Mouse (Mus musculus) heart, embryonic 16.5 days (tissue): ENCODE results near the gene Dda1. TPM values are rescaled to one million over a fixed set of nuclear protein-coding genes. Genes with fewer than 3 reads are reported as not detected.

Experiments
- ATAC-seq: fragments of 200-750 bp; cut with Nextera tagmentation; replicated peaks from 2 replicates; pipeline ENCODE4 v1.8.0; 2017; ENCODE audit warnings: moderate number of reproducible peaks; ENCODE audit not compliant: insufficient read depth, low FRiP score; ENCODE audit errors: extremely low read depth
- H3K27ac ChIP-seq: fragments of 300-500 bp; sonication (generic); 2 replicates; pipeline ENCODE4 v1.5.1; 2014; ENCODE audit warnings: mild to moderate bottlenecking, low read length, control low read depth, moderate library complexity
- H3K27me3 ChIP-seq: fragments of 300-500 bp; sonication (generic); 2 replicates; pipeline ENCODE4 v1.6.1; 2014; ENCODE audit warnings: low read length, mixed read lengths; ENCODE audit not compliant: control insufficient read depth, insufficient read depth
- H3K36me3 ChIP-seq: fragments of 300-500 bp; sonication (generic); 2 replicates; pipeline ENCODE4 v1.6.1; 2014; ENCODE audit not compliant: control insufficient read depth, insufficient read depth
- H3K4me1 ChIP-seq: fragments of 300-500 bp; sonication (generic); 2 replicates; pipeline ENCODE4 v1.6.1; 2014; ENCODE audit warnings: low read length, mixed read lengths; ENCODE audit not compliant: control insufficient read depth, insufficient read depth
- H3K4me2 ChIP-seq: fragments of 300-500 bp; sonication (generic); 2 replicates; pipeline ENCODE4 v1.6.1; 2014; ENCODE audit warnings: low read depth, mild to moderate bottlenecking, control low read depth, low read length
- H3K4me3 ChIP-seq: fragments of 300-500 bp; sonication (generic); 2 replicates; pipeline ENCODE4 v1.5.1; 2014; ENCODE audit warnings: mild to moderate bottlenecking, control low read depth, low read length
- H3K9ac ChIP-seq: fragments of 300-500 bp; sonication (generic); 2 replicates; pipeline ENCODE4 v1.6.1; 2014; ENCODE audit warnings: low read length, control low read depth
- H3K9me3 ChIP-seq: fragments of 300-500 bp; sonication (generic); replicated peaks from 2 replicates; pipeline ENCODE4 v1.6.1; 2016; ENCODE audit warnings: low read length; ENCODE audit not compliant: control insufficient read depth
- WGBS: fragments of 180-500 bp; shearing (Covaris S2); extraction: QIAGEN DNeasy Blood & Tissue Kit; methylation state at CpG from one replicate; pipeline ENCODE4 v1.1.7; 2014; 5-methylcytosine and 5-hydroxymethylcytosine counted together
- polyA plus RNA-seq: library from polyadenylated mRNA; unstranded; fragments of >200 nt; fragmentation: Nextera tagmentation; extraction: Ambion mirVana; gene quantifications from 2 replicates; pipeline ENCODE4 v1.2.1, GENCODE M21; 2015

Dda1 gene
- polyA plus RNA-seq, 1 experiment from 2014 or later, result 83.7 TPM

- no peak for ATAC-seq
- WGBS, result 21% methylated on average over 15 of the region's 15 CpGs
- no peak overlapping the region for H3K4me3 ChIP-seq
Measured at GRCm38 (mm10) chr8:71497881-71498501, 29.0 kb downstream of the Dda1 start.

DNA sequence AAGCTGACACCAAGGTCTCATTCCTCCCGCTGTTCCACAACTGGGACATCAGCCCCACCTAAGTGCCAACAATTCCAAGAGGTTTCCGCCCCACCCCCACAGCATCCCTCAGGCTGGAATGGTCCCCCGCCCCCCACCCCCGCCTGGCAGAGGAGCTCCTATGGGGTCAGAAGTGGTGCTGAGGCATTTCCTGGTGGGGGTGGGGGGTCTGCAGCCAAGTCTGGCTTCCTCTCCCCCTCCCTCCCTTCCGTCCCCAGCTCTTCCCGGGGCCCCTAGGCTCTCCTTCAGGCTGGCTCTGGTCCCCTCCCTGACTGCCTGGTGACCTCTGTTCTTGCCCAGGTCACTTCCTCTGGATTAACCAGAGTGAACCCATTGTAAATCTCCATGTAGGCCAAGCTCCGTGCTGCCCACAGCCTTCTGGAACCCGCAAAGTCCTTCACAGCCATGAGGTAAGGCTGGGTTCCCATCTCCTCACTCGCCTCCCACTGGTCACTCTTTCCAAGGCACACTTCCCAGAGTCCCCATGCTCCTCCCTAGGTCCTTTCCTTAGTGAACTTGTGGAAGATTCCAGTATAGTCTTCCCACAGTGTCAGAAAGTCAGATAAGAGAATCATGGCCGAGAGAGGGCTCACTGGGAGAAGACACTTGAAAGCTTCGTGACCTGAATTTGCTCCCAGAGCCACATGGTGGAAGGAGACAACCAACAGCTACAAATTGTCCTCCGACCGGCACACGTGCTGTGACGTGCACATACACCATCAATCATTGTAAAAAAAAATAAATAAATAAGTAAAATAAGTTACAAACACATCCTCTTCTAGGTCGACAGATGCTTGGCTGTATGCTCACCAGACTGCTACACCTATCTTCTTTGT is 30.1 kb downstream of the Dda1 start:
- Histone ChIP-seq H3K4me3 (no peak overlapping the region), H3K4me1 (peaks cover 44% of the 10 kb centered on the region), H3K9me3 (no peaks in the 10 kb centered on the region), H3K36me3 (no peaks in the 10 kb centered on the region), H3K27ac (peak overlapping the region; percentile 70), H3K27me3 (no peaks in the 10 kb centered on the region), H3K4me2 (0 out of 2 replicates have a peak overlapping the region, but pooled peaks have one; percentile 5), H3K9ac (no peak overlapping the region)
- peak; percentile 30 for ATAC-seq
- WGBS, result 31% methylated on average over 16 of the region's 16 CpGs

More at GRCm38 (mm10) chr8:71497881-71498501, 29.0 kb downstream of the Dda1 start:
- 0 out of 2 replicates have a peak overlapping the region, but pooled peaks have one; percentile 5 for H3K4me2 ChIP-seq
- peak overlapping the region; percentile 70 for H3K27ac ChIP-seq
- H3K9me3 ChIP-seq, result no peaks in the 10 kb centered on the region
- H3K9ac ChIP-seq, result peak overlapping the region; percentile 53
- H3K4me1 ChIP-seq, result peaks cover 44% of the 10 kb centered on the region
- H3K27me3 ChIP-seq, result no peaks in the 10 kb centered on the region
- no peaks in the 10 kb centered on the region for H3K36me3 ChIP-seq

DNA sequence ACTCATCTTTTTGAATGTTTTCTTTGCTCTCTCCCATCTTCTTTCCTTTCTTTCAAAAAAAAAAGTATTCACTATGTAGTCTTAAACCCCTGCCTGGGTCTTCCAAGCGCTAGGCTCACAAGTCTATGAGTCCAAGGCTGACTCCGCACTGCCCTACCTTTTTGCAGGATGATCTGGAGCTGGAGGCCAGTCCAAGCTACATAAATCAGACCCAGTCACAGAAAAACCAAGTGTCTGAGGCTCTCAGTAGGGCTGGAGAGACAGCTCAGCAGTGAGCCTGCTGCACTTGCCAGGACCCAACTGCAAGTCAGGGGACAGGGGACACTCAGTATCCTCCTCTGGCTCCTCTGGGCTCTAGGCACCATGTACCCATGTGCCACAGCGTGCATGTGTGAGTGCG is 35.4 kb downstream of the Dda1 start:
- H3K36me3 ChIP-seq, result no peaks in the 10 kb centered on the region
- no peak for ATAC-seq
- WGBS, result 93% methylated on average over 4 of the region's 4 CpGs
- H3K9ac ChIP-seq, result no peak overlapping the region
- no peak overlapping the region for H3K4me2 ChIP-seq
- peaks cover 4% of the 10 kb centered on the region for H3K4me1 ChIP-seq
- peaks cover 29% of the 10 kb centered on the region for H3K27me3 ChIP-seq
- no peaks in the 10 kb centered on the region for H3K9me3 ChIP-seq
- H3K4me3 ChIP-seq, result no peak overlapping the region
- H3K27ac ChIP-seq, result no peak overlapping the region

DNA sequence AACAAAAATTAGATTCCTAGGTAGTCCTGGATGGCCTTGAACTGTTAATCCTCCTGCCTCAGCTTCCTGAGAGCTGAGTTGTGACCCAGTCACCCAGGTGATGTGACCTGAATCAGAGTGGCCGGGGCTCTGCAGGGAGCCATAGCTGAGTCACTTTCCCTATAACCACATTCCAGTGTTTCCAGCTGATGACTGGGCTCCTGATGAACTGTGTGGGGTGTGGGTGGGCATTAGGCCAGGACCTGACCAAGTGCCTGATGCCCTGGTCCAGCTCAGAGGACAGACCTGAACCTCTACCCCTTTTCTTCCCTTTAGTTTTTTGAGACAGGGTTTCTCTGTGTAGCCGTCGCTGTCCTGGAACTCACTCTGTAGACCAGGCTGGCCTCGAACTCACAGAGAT is 36.3 kb downstream of the Dda1 start:
- WGBS, result 86% methylated on average over 4 of the region's 4 CpGs
- Histone ChIP-seq H3K27me3 (peaks cover 38% of the 10 kb centered on the region), H3K4me1 (peaks cover 3% of the 10 kb centered on the region; the same call in 1 of the 2 replicates), H3K9me3 (no peaks in the 10 kb centered on the region), H3K9ac (no peak overlapping the region), H3K4me2 (no peak overlapping the region), H3K36me3 (no peaks in the 10 kb centered on the region), H3K27ac (no peak overlapping the region), H3K4me3 (no peak overlapping the region)
- no peak for ATAC-seq

DNA sequence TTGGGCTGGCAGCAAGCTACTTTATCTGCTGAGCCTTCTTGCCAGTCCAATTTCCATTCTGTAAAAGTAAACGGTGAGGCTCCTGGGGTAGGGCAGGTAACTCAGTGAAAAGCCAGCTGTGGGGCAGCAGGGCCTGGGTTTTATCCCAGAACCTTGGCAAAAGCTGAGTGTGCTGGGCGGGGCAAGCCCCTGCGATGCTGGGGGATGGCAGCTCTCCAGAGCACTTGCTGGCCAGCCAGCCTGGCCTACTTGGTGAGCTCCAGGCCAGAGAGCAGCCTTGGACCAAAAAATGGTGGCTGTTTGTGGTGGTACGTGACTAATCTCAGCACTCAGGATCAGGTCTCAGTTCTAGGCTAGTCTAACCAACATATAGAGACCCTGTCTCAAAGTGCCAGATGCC is 37.0 kb downstream of the Dda1 start:
- no peaks in the 10 kb centered on the region for H3K9me3 ChIP-seq
- peaks cover 42% of the 10 kb centered on the region for H3K27me3 ChIP-seq
- H3K36me3 ChIP-seq, result no peaks in the 10 kb centered on the region
- 59% methylated on average over 4 of the region's 4 CpGs for WGBS
- no peak overlapping the region for H3K9ac ChIP-seq
- peaks cover 3% of the 10 kb centered on the region; the same call in 1 of the 2 replicates for H3K4me1 ChIP-seq
- H3K4me2 ChIP-seq, result no peak overlapping the region
- no peak for ATAC-seq
- H3K27ac ChIP-seq, result no peak overlapping the region
- H3K4me3 ChIP-seq, result no peak overlapping the region

DNA sequence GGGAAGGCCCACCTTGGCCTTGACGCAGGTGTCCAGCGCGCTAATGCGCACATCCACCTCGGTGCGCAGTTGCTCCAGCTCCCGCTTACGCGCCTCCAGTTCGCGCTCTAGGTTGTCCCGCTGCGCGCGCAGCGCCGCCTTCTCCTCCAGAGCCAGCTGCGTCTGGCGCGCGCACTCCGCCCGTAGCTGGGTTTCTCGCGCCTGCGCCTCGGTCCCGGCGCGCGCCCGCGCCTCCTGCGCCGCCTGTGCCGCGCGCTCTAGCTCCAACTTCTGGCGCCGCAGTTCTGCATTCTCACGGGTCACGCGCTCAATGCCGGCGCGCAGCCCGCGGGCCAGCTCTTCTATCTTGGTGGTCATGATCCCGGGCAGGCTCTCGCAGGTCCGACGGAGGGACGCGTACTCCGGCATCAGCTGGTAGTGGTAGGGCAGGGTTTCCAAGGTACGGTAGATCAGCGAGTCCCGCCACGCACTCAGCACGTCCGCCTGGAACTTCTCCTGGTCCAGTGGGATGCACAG is 38.6 kb downstream of the Dda1 start:
- H3K9ac ChIP-seq, result peak overlapping the region; percentile 70
- H3K27me3 ChIP-seq, result peaks cover 50% of the 10 kb centered on the region
- ATAC-seq, result peak; percentile 73
- H3K4me1 ChIP-seq, result peaks cover 3% of the 10 kb centered on the region; the same call in 1 of the 2 replicates
- no peaks in the 10 kb centered on the region for H3K9me3 ChIP-seq
- no peaks in the 10 kb centered on the region for H3K36me3 ChIP-seq
- H3K27ac ChIP-seq, result no peak overlapping the region
- H3K4me2 ChIP-seq, result peak overlapping the region; percentile 80
- under 1% methylated on average over 61 of the region's 61 CpGs for WGBS
- peak overlapping the region; percentile 54 for H3K4me3 ChIP-seq

DNA sequence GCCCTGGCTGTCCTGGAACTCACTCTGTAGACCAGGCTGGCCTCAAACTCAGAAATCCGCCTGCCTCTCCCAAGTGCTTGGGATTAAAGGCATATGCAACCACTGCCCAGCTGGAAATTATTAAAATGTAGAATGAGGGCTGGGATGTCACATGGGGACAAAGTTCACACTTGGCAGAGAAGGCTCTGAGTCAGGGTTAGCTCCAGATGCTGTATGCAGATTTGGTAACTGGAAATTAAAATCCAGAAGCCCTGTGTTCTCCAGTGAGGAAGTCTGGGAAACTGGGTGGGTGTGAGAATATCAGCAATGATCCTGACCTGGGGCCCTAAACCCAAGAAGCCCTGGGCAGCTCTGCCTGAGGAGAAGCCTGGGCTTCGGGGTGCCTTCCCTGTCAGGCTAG is 40.3 kb downstream of the Dda1 start:
- ATAC-seq, result no peak
- peaks cover 3% of the 10 kb centered on the region; the same call in 1 of the 2 replicates for H3K4me1 ChIP-seq
- H3K9ac ChIP-seq, result no peak overlapping the region
- peak overlapping the region; percentile 35 for H3K4me3 ChIP-seq
- H3K36me3 ChIP-seq, result no peaks in the 10 kb centered on the region
- no peaks in the 10 kb centered on the region for H3K9me3 ChIP-seq
- no peak overlapping the region for H3K27ac ChIP-seq
- H3K27me3 ChIP-seq, result peaks cover 51% of the 10 kb centered on the region
- 0 out of 2 replicates have a peak overlapping the region, but pooled peaks have one; percentile 21 for H3K4me2 ChIP-seq
- 69% methylated on average over 2 of the region's 2 CpGs for WGBS

GRCm38 (mm10) chr8:71511644-71512043 is 42.6 kb downstream of the Dda1 start, which contains the start of gene Plvap:
TSS of gene Plvap (minus strand) at chr8:71511752.
- no peaks in the 10 kb centered on the region for H3K9me3 ChIP-seq
- peak within 1 kb of the TSS; percentile 13 for H3K4me2 ChIP-seq
- 0 out of 2 replicates have a peak within 1 kb of the TSS, but pooled peaks have one; percentile 7 for H3K27ac ChIP-seq
- H3K27me3 ChIP-seq, result peaks cover 46% of the 10 kb centered on the region
- ATAC-seq, result peak; percentile 47; the same call in 1 of the 2 replicates
- peaks cover 3% of the 10 kb centered on the region; the same call in 1 of the 2 replicates for H3K4me1 ChIP-seq
- H3K9ac ChIP-seq, result no peak within 1 kb of the TSS
- H3K36me3 ChIP-seq, result no peaks in the 10 kb centered on the region
- WGBS, result 25% methylated on average over 14 of the region's 14 CpGs
- peak within 1 kb of the TSS; percentile 35 for H3K4me3 ChIP-seq
